Mouse (Mus musculus) kidney, postnatal 14 days (tissue): ENCODE measurements around the gene Nptx1.

ENCODE experiments used
- DNase-seq: peaks from one replicate; pipeline ENCODE4 v3.0.0; 2022; ENCODE audit warnings: mixed read lengths

Nptx1 gene

DNA sequence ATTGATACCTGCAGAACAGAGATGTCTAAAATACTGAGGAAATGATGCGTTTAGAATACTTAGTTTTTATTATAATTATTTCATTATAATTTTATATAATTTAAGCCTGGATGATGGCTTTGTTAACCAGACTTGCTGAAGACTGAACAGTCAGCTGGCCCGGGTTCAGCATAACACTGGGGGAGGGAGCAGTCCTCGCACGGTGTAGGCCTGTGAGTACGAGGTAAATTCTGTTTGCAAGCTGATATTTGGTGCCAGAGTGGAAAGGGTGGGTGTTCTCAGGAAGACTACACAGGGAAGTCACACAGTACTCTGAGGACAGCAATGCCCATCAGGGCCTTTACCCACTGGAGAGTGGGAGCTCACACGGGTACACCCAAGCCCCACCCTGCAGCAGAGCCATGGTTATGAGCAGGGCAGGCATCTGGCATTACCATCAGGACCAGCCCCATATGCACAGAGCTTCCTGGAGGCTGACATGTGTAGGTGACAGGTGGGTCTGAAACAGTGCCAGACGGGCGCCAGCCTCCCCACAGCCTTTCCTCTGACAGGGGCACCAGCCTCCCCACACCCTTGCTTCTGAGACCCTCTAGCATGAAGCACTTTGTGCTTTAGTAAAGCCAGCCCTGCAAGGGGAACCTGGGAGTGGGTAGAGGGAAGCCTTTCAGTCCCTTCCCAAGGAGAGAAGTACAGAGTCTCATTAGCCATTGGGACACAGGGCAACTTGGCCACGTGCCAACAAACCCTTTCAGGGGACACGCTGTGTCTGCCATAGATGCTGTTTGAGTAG is 3.2 kb upstream of the Nptx1 start:
- no peak for DNase-seq

DNA sequence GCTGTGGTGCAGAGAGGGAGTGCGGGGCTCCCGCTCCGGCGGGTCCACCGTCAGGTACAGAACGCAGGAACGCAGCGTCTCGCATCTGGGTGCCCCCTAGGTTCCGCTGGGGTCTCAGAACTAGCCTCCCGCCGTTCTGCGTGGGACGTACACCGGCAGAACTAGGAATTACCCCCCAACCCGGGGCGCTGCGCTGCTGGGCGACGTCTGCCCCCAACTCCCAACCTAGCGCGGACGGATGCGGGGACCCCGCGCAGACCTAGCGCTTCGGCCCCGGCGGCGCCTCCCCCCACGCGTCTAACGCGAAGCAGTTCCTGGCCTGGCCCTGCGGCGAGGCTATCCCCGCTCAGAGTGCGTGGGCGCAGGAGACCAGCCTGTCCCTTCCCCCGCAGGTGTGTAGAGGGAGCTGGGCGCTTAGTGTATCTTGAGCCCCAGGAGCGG is 1.8 kb upstream of the Nptx1 start:
- DNase-seq = no peak

DNA sequence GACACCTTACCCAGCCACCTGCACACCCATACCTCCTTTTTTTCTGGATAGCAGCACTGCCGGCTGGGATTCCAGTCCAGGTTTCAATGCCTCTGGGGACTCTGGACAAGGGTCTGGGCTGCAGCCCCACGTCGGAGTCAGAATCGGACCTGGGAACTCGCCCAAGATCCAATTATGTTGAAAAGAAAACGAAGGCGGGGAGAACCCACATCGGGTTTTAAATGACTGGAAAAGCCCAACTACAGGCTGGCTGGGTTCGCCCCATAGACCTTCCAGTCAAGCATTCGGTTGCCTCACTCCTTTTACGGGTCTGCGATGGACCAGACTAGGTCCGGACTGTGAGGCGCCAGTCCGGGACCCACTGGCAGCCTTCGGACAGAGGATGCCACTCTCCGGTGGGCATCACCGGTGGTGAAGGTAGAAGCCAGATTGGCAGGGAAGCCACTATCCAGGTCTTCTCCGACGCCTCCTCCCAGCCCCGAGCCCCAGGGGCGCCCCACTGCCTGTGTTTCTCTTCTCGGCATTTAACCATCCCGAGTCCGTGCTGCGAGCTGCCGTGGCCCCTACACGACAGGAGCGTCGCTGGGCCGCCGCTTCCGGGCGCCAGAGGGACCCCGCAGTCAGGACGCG is 1.3 kb upstream of the Nptx1 start:
- no peak for DNase-seq

DNA sequence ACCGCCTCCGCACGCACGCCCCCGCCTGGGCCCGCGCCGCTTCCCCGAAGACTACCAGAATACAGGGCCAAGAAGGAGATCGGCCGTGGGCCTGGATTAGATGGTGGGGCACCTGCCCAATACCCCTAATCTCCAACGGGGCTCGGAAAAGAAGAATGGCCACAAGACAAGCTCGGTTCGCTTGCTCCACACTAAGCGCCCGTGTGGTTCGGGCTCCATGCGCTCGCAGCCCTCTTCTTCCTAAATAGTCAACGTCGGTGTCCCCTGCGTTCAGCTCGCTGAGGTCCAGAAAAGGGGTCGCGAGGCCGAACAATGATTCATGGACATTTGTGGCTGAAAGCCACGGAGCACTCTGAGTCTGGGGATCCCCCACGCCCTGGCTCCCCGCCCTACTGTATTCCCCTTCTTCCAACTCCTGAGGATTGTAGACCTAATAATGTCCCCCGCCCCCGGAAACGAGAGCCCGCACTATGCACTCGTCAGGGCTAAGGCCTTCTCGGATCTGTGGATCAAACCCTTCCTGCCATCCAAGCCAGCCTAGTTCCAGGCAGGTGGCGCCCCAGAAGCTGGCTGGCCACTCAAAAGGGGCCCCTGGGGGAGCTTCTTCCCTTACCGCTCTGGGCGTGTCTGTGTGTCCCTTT is 518 bp upstream of the Nptx1 start:
- DNase-seq = no peak

DNA sequence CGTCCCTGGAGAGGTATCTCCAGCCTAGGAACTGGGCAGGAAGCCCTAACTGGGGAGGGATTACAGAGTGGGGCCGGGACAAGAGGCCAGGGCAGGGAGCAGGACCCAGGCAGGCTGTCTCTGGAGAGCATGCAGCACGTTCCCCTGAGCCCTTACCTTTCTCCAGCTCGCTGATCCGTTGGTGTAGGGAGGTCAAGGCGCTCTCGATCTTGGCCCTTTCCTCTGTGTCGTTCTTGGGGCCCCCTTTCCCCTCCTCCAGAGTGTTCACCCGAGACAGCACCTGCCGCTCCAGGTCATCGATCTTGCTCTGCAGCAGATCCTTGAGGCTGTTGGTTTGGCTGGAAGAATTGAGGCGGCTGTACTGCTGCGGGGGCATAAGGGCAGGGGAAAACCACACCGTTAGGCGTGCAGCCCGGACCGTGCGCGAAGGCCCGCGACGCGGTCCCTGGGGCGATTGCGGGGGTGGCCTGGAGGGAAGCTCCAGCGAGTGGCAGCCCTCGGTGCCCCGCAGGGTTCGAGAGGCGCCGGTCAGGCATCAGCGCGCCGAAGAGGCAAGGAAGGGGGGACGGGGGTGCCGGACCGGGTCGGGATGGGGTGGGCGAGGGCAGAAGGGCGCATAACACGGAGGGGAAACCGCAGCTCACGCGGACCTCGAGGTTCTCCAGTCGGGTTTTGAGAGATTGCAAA is 914 bp downstream of the Nptx1 start:
- no peak for DNase-seq

DNA sequence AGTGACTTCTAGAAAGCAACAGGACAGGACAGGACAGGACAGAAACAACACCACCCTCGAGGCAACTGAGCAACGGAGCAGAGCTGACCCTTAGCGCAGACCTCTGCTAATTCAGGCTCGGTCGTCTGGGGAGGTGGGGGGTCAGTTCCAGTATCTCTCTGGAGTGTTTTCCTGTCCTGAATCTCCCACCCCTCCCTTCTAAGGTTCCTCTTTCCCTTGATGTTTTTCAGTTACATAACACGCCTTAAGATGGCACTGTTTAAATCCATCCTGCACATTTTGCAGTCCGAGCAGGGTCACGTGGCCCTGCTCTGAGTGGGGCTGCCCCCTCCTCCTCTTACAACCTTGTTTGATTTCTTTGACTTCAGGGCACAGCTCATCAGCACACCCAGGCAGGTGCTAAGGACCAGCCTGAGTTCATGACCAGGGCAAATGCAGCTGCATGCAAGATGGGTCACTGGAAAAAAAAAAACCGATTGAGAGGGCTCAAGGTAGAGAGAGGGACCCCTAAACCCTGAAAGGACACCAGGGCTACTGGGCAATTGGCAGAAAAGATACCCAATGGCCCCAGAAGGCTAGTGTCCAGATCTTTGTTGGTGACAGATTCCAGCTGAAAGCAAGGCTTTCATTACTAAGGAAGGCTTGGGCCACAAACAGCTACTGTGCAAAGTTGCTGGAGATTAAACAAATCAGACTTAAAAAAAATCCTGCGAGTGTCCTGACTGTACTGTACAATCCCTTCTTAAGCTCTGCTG is 1.6 kb downstream of the Nptx1 start:
- no peak for DNase-seq

DNA sequence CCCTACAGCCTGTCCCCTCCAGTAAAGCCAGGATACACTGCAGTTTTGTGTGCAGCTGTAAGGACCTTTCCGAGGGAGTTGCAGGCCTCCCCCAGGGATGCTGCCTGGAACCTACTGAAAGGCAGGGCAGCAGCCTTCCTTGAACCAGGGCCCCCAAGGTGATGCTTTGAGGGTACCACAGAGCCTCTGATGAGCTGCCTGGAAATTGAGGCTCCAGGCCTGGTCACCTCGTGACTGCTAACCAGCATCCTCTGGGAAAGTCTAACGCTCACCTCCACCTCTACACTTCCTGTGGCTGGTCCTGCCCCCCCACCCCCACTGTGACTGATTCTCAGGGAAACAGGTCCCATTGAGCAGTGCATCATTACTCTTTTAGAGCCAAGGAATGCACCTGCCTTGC is 2.3 kb downstream of the Nptx1 start:
- no peak for DNase-seq

DNA sequence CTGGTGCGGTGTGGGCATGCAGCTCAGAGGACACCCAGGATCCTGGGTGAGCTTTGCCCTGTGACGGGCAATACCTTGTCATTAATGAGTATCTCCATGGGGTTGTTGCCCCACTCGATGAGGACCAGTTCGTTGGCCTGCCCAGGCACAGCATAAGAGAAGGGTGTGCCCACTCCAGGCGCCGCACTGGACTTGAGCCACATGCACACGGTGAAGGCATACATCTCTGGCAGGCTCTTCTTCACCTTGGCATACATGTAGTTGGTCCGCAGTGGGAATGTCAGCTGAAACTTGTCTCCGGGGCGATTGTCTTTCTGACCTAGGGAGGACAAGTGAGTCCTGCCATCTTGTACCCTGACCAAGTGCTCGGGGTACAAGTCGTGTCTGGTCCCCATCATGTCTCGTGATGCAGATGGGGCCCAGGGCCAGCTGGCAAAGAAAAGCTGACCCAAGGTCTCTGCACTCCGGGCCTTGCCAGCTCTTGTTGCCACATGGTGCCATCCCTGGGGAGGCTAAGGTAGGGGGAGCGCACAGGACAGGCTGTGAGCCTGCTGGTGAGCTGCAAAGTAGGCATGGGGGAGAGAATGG is 2.9 kb downstream of the Nptx1 start:
- DNase-seq = no peak

DNA sequence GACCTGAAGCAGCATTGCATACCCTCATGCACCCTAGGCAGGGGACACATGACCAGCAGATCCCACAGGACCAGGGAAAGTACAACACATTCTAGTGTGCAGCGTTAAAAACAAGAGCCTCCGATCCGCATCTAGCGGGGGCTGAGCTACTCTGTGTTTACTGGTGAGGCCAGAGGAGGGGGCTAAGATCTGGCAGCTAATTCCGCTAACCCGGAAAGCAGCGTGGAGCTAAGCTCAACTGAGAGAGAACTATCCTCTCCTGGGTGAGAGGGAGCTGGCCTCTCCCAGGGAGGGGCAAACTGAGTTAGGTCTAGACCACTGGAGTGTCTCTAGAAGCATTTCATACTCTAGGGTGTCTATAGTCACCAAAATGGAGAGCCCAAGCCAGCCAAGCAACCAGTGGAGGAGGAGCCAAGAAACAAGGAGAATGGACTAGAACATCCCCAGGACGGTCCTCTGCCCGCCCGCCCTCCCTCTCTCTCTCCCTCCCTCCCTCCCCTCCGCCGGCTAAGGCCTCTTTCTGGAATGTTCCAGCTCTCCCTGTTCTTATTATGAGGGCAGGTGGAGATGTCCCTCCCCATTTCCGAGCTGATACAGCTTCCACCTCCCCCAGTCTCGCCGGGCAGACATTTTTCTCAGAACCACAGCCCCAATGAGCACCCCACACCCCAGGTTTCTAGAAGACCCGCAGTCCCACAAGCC is 3.6 kb downstream of the Nptx1 start:
- DNase-seq = no peak

DNA sequence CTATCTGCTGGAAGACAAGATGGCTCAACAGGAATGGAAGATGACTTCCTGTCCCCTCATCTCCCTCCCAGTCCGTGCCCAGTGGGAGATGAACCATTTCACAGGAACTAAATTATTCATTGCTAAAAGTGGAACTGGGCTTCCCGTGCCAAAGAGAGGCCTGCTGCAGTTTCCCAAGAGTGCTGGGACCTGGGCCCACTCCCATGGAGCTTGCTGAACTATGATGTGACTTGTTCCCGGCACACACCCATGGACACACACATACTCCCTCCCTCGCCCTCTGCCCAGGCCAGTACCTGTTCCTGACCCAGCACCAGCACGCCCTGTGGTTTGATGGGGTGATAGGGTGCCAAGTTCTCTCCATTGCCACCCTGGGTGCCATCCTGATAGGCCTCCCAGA is 4.7 kb downstream of the Nptx1 start:
- DNase-seq = no peak

DNA sequence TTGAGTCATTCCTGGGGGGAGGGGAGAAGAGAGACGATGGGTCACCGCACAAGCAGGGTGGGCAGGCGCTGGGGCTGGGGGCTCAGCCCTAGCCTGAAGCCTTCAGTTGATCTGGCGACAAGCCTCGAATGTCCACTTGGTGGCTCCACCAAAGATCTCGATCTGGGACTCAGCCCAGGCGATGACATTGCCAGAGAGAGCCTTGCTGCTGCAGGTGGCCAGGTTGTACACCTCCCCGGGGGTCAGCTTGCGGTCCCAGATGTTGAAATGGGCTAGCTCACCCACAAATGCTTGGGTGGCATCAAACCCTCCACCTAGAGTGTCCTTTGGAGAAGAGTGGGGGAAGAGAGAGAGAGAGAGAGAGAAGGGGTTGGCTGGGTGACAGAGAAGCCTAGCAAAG is 5.2 kb downstream of the Nptx1 start:
- no peak for DNase-seq

DNA sequence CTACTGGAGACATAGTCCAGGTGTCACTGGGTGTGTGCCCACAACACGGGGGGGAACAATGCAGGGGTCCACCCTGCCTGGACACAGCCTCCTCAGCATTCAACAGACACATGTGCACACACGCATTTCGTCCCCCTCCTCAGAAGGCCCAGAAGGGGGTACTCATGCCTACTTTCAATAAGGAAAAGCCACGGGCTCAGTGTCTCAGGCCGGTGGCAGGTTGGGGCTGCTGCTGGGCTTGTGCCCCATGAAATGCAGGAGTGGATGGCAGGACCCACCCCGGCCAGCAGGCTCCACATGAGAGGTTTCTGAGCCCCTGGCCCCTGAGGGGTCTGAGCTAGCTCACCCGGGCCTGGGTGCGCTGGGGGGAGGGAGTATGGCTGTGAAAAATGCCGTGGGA is 6.5 kb downstream of the Nptx1 start:
- DNase-seq = no peak

DNA sequence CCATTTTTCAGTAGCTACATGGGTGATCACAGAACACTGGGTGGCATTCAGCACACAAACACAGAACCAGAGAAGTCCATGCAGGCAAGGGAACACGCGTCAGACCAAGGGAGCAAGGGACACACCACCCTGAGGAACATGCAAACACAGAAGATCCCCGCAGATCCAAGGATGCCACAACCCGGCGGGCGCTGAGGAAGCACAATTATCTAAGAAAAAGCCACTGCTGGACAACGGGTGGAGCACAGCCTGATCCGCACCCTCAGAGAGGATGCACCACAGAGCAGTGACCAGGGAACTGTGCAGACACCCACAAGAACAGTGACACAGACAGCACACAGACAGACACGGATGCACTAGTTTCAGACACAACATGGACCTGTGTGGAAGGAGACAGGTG is 7.0 kb downstream of the Nptx1 start:
- DNase-seq = no peak

DNA sequence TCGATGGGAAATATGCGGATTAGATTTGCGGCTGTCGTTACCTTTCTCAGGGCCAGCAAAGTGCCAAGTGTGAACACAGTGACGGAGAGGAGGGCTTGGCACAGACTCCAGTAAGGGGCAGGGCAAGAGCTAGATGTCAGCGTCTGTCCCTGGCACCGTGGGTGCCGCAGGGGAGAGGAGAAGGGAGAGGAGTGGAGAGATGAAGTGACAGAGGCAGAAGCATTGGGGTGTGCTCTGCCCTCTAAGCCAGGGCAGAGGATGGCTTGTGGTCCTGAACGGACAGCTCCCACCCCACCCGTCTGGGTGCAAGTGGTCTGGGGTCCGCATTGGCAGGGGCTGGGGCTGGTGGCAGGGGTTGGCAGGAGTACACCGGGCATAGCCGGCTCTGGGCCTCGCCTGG is 7.6 kb downstream of the Nptx1 start:
- no peak for DNase-seq

DNA sequence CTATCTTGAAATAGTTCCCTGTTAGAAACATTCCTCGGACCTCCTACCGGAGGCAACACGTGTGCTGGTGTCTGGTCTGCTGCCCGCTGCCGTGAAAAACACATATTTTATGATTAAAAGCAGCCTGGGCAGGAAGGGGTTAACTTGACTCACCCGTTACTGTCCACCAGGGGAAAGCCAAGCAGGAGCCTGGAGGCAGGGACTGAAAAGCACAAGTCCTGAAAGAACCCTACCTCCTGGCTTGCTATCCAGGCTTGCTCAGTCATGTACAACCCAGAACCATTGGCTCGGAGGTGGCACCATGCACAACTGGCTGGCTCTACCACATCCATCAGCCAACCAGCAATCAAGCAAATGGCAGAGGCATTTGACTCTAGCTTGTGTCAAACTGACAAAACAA is 13.8 kb downstream of the Nptx1 start:
- DNase-seq = no peak

DNA sequence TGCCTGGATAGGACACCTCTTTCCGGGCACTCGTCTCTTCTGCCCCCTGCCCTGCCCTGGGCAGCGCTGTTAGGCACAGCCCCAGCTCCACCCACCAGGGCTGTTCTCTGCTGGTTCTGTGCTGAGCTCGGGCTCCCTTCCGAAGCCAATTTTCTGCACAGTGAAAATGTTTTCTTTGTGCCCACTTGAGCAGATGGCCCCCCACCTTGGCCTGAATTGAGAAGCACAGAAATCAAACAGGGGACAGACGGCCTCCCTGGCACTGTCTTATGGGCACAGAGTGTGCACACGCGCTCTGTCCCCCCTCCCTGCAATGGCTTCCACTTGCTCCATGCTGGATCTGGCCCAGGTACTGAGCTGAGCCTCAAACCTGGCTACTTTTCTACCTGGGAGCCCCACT is 15.1 kb downstream of the Nptx1 start:
- no peak for DNase-seq

DNA sequence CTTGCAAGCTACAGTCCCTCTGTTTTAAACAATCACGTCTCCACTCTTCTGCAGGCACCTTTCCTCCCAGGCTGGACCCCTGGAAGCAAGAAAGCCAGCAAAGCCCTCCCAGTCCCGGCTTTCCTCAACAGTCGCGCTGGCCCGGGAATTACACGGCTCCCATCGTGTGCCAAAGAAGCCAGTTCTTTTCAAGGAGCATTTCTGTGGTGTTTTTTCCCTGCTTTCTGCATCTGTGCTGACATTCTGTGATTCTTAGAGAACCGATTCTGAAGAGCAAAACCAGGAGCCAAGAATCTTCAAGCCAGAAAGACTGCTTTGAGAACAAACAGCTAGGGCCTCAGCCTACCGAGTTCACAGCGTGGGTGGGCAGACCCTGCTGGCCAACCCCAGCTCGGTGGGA is 18.6 kb downstream of the Nptx1 start:
- no peak for DNase-seq

DNA sequence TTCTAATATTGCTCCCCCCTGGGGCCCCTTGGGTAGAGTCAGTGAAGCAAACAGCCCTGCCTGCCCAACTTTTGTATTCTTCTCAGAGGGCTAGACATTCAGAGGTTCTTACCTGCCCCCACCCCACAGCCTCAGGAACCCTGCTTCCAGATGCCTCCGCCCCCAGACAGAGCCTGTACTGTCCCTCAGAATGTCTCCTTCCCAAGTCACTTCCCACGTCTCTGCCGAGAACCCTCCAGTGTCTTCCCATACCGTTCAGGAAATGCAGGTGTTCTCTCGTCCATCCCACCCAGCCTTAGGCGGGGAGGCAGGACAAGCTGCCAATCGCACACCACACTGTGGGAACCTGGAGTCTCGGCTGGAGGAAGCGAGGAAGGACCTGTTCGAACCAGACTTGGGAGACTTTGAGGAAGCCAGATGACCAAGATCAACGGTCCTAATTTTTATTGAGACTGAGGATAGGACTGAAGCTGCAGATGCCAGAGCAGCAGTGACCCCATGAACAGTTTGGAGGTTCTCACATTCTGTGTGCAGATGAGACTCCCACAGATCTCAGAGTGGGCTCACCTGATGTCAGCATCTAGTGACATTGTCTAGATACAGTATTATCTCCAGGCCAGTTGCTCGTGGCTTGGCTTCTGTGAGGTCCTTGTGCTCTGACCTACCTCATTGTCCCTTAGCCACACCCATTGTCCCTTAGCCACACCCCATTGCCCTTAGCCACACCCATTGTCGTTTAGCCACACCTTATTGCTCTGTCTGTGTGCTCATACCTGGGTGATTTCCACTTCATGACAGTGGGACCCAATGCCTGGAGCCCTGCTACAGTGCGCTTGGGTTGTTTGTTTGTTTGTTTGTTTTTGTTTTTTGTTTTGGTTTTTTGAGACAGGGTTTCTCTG is 21.2 kb downstream of the Nptx1 start:
- no peak for DNase-seq

DNA sequence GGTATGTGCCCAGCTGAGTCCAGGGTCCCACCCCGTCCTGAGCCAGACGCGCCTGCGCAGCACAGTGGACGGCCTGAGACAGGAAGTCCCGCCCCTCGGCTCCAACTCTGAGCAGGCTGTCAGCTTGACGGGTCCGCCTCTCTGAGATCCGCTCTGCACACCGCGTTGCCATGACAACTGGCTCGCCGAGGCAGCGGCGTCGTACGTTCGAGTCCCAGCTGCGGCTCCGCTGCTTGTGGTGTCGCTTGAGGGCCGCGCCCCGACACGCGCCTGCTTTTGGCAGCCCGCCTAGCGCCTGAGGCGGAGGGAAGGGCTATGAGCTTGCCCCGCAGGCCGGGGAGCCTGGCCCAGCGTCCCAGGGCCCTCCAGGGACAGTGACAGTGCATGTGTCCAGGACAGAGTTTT is 23.0 kb downstream of the Nptx1 start:
- DNase-seq = peak; percentile 92

DNA sequence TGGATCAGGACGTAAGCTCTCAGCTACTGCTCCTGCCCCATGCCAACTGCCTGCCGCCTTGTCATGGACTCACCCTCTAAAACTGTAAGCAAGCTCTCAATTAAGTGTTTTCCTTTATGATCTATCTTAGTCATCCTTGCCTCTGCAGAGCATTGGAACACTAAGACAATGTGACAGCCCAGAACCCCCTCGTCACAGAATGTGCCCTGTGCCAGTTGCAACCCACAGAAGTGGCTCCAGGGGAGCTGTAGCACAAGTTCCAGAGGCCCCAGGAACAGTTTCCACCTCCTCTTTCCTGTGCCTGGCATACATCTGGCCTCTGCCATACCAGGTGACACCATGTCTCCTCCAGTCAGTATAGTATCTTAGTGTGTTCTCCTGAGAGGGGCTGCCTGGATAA is 24.2 kb downstream of the Nptx1 start:
- no peak for DNase-seq

DNA sequence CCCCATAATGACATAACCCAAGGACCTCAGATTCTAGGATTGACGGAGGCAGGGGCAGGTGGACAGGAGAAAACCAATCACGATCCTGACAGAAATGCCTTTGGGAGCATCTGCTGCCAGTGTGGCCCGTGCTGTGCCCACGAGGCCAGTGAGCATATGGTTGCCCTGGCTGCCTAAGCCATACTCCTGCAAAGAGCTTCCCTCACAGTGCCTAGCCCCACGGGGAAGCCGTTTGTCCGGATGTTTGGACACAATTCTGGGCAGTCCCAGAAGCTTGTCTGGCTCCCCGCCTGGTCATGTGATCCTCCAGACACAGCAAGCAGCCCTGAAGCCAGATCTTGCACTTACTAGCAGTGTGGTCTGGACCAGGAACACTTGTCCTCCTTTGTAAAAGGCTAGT is 24.8 kb downstream of the Nptx1 start:
- DNase-seq = no peak
